Mouse (Mus musculus) stomach, postnatal 0 days (tissue): ENCODE measurements at regions not wholly inside any gene's neighbourhood (a gene's known extent, or its start where the extent isn't known, plus 50 kb on each side); places are given as distances from the start of the nearest gene placed in this dataset.
A peak's percentile ranks its signal among the peaks of the same experiment; 100 is the strongest.

ENCODE experiments used
- CTCF ChIP-seq: IDR thresholded peaks from 2 replicates; pipeline ENCODE4 v1.5.1; 2016; ENCODE audit warnings: antibody characterized with exemption, low read depth, mild to moderate bottlenecking, moderate library complexity
- EP300 ChIP-seq: optimal IDR thresholded peaks from 2 replicates; pipeline ENCODE3; 2016; ENCODE audit warnings: antibody characterized with exemption

DNA sequence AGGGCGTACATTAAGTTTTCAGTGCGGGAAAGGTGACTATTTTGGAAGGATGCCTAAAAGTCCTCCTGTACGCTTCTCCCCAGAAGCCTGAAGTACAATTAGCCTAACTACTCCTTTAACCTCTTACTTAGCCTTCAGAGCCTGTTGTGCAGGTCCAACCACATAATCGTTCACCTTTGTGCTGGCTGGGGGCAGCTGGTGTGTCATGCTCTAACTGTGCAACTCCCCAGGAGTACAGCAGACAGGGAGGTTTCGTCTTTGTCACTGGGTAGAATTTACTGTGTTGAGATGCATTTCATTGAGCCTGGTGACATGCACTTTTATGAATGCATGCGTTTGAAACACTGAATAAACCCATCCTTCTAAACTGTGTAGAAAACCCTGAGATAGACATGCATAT, 143.6 kb upstream of the Sash1 start:
- no peak for TF ChIP-seq CTCF
- peak; percentile 53 for TF ChIP-seq EP300
